Mouse (Mus musculus): ENCODE data around the gene Lyrm7. TPM values are rescaled to one million over a fixed set of nuclear protein-coding genes. Genes with fewer than 3 reads are reported as not detected.
A peak's percentile ranks its signal among the peaks of the same experiment; 100 is the strongest.

Gene Lyrm7
- polyA plus RNA-seq, 1 experiment from 2014 or later: 5.8 TPM

DNA sequence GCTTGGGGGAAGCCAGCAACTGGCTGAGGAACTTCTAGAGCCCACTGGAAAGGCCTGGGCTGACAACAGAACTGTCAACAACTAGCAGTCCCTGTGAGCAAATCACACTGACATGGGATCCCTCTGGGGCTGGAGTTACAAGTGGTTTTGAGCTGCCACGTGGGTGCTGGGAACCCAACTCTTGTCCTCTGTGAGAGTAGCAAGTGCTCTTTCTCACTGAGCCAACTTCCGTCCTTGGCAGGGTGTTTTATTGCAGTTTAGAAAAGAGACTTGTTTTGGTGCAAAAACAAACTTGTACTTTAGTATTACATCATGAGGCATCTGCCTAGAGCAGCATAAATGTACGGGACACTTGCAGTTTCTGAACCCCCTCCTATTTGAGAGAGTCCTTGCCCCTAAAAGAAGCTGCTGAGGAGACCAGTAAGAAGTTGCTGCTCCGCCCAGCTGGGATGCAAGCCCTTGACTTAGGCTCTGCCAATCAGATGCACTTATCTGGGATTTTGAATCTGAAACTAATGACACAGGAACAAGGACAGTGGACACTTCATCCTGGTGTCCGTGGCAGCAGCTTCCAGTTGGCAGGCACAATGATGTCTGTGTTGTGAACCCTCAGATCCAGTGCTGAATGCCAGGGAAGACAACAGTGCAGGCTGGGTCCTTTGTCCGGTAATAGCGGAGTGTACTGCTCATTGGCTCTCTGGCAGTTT lies 11.3 kb upstream of the Lyrm7 start:
- DNase-seq (ENCODE audit: low spot score, missing footprints): no peak
- no peaks in the 10 kb centered on the region for H3K9me3 ChIP-seq (ENCODE audit: control insufficient read depth, low read length)
- H3K36me3 ChIP-seq (ENCODE audit: control insufficient read depth, insufficient read depth, low read length): peaks cover 19% of the 10 kb centered on the region
- no peak overlapping the region for H3K9ac ChIP-seq (ENCODE audit: low read length)
- no peak overlapping the region for H3K4me3 ChIP-seq (ENCODE audit: low read depth, low read length)
- H3K27me3 ChIP-seq (ENCODE audit: control insufficient read depth, insufficient read depth, low read length): no peaks in the 10 kb centered on the region
- no peak overlapping the region for H3K27ac ChIP-seq (ENCODE audit: low read depth, low read length)
- no peak for ATAC-seq (ENCODE audit: low FRiP score)
- WGBS: 84% methylated on average over 7 of the region's 7 CpGs
- no peak overlapping the region for H3K4me2 ChIP-seq
- peaks cover 9% of the 10 kb centered on the region; the same call in 1 of the 2 replicates for H3K4me1 ChIP-seq (ENCODE audit: control insufficient read depth, insufficient read depth, low read length)

DNA sequence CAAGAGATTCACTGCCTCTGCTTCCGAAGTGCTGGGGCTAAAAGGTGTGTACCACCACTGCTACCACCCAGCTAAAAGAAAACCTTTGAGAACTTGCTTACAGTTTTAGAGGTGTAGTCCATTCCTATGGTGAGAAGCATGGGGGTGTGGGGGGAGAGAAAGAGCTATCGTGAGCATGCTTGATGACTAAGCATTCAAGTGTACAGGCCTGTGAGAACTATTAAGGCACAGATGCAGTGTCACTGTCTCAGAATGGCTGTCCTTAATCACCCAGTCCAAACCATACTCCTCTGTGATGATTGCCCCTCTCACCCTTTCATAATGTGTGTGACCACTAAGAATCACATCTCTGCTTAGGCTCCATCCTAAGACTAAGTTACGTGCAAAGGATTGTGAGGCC lies 8.6 kb upstream of the Lyrm7 start:
- Histone ChIP-seq H3K27me3 (ENCODE audit: control insufficient read depth, insufficient read depth, low read length) (no peaks in the 10 kb centered on the region), H3K4me3 (ENCODE audit: low read depth, low read length) (no peak overlapping the region), H3K4me2 (no peak overlapping the region), H3K9me3 (ENCODE audit: control insufficient read depth, low read length) (no peaks in the 10 kb centered on the region), H3K27ac (ENCODE audit: low read depth, low read length) (no peak overlapping the region), H3K9ac (ENCODE audit: low read length) (no peak overlapping the region), H3K36me3 (ENCODE audit: control insufficient read depth, insufficient read depth, low read length) (peaks cover 18% of the 10 kb centered on the region), H3K4me1 (ENCODE audit: control insufficient read depth, insufficient read depth, low read length) (peaks cover 11% of the 10 kb centered on the region; the same call in 1 of the 2 replicates)
- 90% methylated on average over 3 of the region's 3 CpGs for WGBS
- ATAC-seq (ENCODE audit: low FRiP score) (no peak), DNase-seq (ENCODE audit: low spot score, missing footprints) (peak; percentile 62)

DNA sequence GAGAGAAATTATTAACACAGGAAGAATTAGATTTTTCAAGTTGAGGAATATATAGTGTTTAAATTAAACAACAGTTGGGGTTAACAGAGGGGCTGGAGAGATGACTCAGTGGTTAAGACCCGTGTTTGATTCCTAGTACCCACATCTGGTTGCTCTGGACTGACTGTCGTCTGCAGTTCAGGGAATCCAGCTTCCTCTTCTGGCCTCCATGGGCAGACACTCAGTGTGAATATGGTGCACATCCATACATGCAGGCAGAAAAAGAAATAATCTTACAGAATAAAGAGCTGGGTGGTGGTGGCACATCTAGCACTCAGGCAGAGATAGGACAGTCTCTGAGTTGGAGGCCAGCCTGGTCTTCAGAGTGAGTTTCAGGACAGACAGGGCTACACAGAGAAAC lies 7.7 kb upstream of the Lyrm7 start:
- ATAC-seq (ENCODE audit: low FRiP score) (no peak), DNase-seq (ENCODE audit: low spot score, missing footprints) (peak; percentile 64)
- peaks cover 11% of the 10 kb centered on the region for H3K36me3 ChIP-seq (ENCODE audit: control insufficient read depth, insufficient read depth, low read length)
- no peaks in the 10 kb centered on the region for H3K9me3 ChIP-seq (ENCODE audit: control insufficient read depth, low read length)
- H3K4me2 ChIP-seq: no peak overlapping the region
- H3K4me1 ChIP-seq (ENCODE audit: control insufficient read depth, insufficient read depth, low read length): peaks cover 11% of the 10 kb centered on the region; the same call in 1 of the 2 replicates
- WGBS: 85% methylated on average over 2 of the region's 2 CpGs
- no peaks in the 10 kb centered on the region for H3K27me3 ChIP-seq (ENCODE audit: control insufficient read depth, insufficient read depth, low read length)
- no peak overlapping the region for H3K27ac ChIP-seq (ENCODE audit: low read depth, low read length)
- 0 out of 2 replicates have a peak overlapping the region, but pooled peaks have one; percentile 9 for H3K9ac ChIP-seq (ENCODE audit: low read length)
- H3K4me3 ChIP-seq (ENCODE audit: low read depth, low read length): no peak overlapping the region

DNA sequence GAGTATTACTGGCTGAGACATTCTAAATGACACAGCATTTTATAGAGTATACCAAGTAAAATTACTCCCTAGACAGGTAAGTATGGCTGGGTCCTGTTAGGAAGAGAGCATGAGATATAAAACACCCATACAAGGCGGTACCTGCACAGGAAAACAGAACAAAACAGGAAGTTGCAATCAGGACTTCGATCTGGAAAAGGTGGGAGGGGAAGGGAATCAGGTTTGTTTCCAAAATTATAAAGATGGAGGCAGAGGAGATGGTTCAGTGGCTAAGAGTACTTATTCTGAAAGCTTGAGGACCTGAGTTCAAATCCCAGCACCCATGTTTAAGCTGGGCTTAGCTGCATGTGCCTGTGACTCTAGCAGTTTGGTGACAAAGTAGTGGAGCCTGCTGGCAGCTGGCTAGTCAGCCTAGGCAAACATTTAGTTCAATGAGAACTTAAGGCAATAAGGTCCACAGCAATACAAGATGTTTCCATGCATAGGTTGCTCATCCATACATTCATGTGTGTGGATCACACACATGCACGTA lies 7.3 kb upstream of the Lyrm7 start:
- Histone ChIP-seq H3K27ac (ENCODE audit: low read depth, low read length) (no peak overlapping the region), H3K36me3 (ENCODE audit: control insufficient read depth, insufficient read depth, low read length) (peaks cover 9% of the 10 kb centered on the region), H3K4me2 (peak overlapping the region; percentile 43), H3K9ac (ENCODE audit: low read length) (no peak overlapping the region), H3K4me3 (ENCODE audit: low read depth, low read length) (no peak overlapping the region; the same call in 1 of the 2 replicates), H3K4me1 (ENCODE audit: control insufficient read depth, insufficient read depth, low read length) (peaks cover 11% of the 10 kb centered on the region; the same call in 1 of the 2 replicates), H3K27me3 (ENCODE audit: control insufficient read depth, insufficient read depth, low read length) (no peaks in the 10 kb centered on the region), H3K9me3 (ENCODE audit: control insufficient read depth, low read length) (no peaks in the 10 kb centered on the region)
- DNase-seq (ENCODE audit: low spot score, missing footprints) (peak; percentile 82), ATAC-seq (ENCODE audit: low FRiP score) (no peak)
- WGBS: 89% methylated on average over 3 of the region's 3 CpGs

DNA sequence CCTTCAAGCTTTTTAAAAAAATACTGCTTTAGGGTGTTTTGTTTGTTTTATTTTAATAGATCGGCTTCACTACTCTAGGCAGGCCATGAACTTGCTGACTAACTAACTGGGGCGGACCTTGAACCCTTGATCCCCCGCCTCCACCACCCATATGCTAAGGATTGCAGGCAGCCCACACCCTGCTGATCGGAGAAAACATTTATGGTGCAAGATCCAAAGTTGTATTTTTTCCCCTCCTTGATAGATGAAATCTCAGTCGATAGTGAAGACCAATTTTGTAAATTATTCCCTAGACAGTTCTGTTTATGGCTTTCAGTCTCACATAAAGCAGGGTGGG lies 6.3 kb upstream of the Lyrm7 start:
- Histone ChIP-seq H3K27ac (ENCODE audit: low read depth, low read length) (no peak overlapping the region; the same call in 1 of the 2 replicates), H3K27me3 (ENCODE audit: control insufficient read depth, insufficient read depth, low read length) (no peaks in the 10 kb centered on the region), H3K36me3 (ENCODE audit: control insufficient read depth, insufficient read depth, low read length) (peaks cover 7% of the 10 kb centered on the region), H3K4me1 (ENCODE audit: control insufficient read depth, insufficient read depth, low read length) (peaks cover 11% of the 10 kb centered on the region; the same call in 1 of the 2 replicates), H3K4me2 (peak overlapping the region; percentile 43), H3K9ac (ENCODE audit: low read length) (peak overlapping the region; percentile 99), H3K4me3 (ENCODE audit: low read depth, low read length) (peak overlapping the region; percentile 96), H3K9me3 (ENCODE audit: control insufficient read depth, low read length) (no peaks in the 10 kb centered on the region)
- 2% methylated on average over 5 of the region's 5 CpGs for WGBS
- DNase-seq (ENCODE audit: low spot score, missing footprints) (peak; percentile 96), ATAC-seq (ENCODE audit: low FRiP score) (peak; percentile 45)

DNA sequence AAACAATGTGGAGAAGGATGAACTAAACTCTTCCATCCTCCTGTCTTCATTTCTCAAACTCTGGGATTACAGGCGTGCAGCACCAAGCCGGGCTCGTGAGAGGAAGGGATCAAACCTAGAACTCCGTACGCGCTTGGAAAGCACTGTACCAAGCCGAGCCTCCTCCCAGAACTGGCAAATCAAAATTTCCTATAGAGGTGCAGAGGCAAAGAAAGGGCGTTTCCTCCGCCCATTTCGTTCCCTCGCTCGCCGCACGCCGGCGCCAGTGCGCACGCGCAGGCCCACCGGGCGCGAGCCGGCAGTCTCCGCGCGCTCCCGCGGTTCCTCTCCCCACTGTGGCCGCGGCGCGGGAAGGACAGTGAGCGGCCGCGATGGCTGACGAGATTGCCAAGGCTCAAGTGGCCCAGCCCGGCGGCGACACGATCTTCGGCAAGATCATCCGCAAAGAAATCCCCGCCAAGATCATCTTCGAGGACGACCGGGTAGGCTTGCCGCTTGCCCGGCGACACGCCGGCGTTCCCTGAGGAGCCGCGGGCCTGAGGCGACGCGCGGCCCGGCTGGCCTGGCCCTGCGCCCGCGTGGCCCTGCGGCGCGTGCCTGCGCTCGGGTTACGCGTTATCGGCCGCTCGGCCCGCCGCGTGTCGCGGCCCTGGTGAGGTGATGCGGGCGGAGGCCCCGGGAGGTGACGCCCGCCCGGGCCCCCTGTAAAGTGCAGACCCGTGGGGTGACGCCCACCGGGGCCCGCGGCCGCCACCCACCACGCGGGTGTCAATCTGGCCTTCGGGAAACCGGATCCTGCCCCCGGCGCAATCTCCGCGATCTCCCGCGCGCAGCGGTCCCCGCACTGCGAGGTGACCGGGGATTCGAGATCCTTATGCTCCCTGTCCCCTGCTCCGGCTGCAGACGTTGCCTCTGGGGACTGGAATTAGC lies 5.7 kb upstream of the Lyrm7 start, which contains the start of gene Hint1:
Gene Hint1 (plus strand): TSS at position 265 of the 930 bp plus-strand sequence.
- ATAC-seq (ENCODE audit: low FRiP score): peak; percentile 82
- Histone ChIP-seq H3K9ac (ENCODE audit: low read length) (peak within 1 kb of the TSS; percentile 99), H3K4me1 (ENCODE audit: control insufficient read depth, insufficient read depth, low read length) (peaks cover 11% of the 10 kb centered on the region; the same call in 1 of the 2 replicates), H3K9me3 (ENCODE audit: control insufficient read depth, low read length) (no peaks in the 10 kb centered on the region), H3K27ac (ENCODE audit: low read depth, low read length) (peak within 1 kb of the TSS; percentile 88), H3K4me3 (ENCODE audit: low read depth, low read length) (peak within 1 kb of the TSS; percentile 96), H3K27me3 (ENCODE audit: control insufficient read depth, insufficient read depth, low read length) (no peaks in the 10 kb centered on the region), H3K4me2 (peak within 1 kb of the TSS; percentile 43), H3K36me3 (ENCODE audit: control insufficient read depth, insufficient read depth, low read length) (peaks cover 2% of the 10 kb centered on the region)
- WGBS: under 1% methylated on average over 101 of the region's 107 CpGs
- DNase-seq (ENCODE audit: low spot score, missing footprints): peak; percentile 99

DNA sequence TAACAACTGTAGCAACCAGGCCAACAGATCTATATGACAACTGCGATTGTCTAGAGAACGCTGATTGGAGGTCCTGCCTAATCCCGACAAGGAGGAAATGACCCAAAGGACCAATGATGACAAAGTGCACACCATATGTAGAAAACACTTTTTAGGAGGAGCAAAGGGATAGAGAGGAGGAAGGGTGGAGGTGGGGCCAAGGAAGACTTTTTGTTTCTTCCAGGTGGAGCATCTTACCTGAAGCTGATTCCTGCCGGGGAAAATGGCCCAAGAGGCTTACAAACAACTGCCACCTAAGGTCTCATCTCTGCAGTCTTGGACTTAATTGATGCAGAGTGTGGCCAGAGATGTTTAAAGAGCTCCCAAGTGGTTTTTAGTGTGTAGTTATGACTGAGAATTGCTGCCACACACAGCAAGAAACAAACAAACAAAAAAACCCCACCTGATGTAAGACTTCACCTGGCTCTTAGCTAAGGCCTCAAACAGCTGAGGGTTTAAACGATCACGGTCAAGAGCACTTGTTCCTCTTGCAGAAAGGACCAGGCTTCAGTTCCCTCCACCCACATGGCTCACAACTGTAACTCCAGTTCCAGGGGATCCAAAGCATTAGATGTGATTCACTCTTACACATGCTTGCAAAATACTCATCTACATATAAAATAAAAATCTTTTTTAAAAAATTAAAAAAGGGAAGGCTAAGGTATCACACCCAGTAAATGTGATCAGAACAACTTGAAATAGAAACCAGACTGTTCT lies 4.8 kb upstream of the Lyrm7 start:
- peaks cover 14% of the 10 kb centered on the region; the same call in 1 of the 2 replicates for H3K4me1 ChIP-seq (ENCODE audit: control insufficient read depth, insufficient read depth, low read length)
- WGBS: 78% methylated on average over 6 of the region's 6 CpGs
- peak overlapping the region; percentile 99 for H3K9ac ChIP-seq (ENCODE audit: low read length)
- peak; percentile 78 for DNase-seq (ENCODE audit: low spot score, missing footprints)
- H3K27ac ChIP-seq (ENCODE audit: low read depth, low read length): peak overlapping the region; percentile 88
- ATAC-seq (ENCODE audit: low FRiP score): no peak
- H3K36me3 ChIP-seq (ENCODE audit: control insufficient read depth, insufficient read depth, low read length): no peaks in the 10 kb centered on the region
- peak overlapping the region; percentile 43 for H3K4me2 ChIP-seq
- no peaks in the 10 kb centered on the region for H3K27me3 ChIP-seq (ENCODE audit: control insufficient read depth, insufficient read depth, low read length)
- no peaks in the 10 kb centered on the region for H3K9me3 ChIP-seq (ENCODE audit: control insufficient read depth, low read length)
- peak overlapping the region; percentile 96 for H3K4me3 ChIP-seq (ENCODE audit: low read depth, low read length)

DNA sequence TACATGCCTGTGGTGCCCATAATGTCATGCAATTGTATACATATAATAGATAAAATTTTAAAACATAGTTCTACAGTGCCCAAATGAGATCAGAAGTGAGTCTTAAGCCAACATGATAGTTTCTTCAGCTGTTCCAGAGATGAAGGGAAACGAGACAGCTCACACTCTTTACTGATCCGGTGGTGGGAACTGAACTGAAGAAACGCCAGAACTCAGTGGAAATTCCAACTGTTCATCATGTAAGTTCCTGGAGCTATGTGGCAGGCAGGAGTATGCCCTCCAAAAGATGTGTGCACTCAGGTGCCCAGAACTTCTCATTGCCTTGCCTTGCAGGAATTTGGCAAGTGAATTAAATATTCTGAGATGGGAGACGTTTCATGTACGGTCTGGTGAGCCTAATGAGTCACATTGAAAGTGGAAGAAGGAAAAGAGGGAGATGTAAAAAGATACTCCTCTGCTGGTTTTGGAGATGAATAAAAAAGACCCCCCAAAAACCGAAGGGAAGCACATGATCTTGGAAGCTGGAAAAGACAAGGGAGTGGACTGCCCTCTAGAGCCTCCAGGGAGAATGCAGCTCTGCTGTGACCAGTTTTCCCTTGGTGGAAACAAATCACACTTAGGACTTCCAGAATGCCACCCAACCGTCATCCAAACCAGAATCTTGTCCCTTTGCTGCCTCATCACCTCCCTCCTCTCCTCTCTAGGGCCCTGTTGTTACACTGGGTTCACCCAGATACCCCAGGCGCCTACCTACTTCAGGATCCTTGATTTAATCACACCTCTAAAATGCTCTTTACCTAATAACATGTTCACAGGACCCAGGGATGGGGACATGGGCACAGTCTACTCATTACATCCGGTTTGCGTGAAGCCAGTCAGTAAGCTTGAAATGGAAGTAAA lies 2.2 kb upstream of the Lyrm7 start:
- peak; percentile 91 for DNase-seq (ENCODE audit: low spot score, missing footprints)
- H3K4me1 ChIP-seq (ENCODE audit: control insufficient read depth, insufficient read depth, low read length): peaks cover 13% of the 10 kb centered on the region; the same call in 1 of the 2 replicates
- 52% methylated on average over 10 of the region's 10 CpGs for WGBS
- H3K4me3 ChIP-seq (ENCODE audit: low read depth, low read length): no peak overlapping the region
- no peak overlapping the region for H3K27ac ChIP-seq (ENCODE audit: low read depth, low read length)
- no peak for ATAC-seq (ENCODE audit: low FRiP score)
- no peaks in the 10 kb centered on the region for H3K9me3 ChIP-seq (ENCODE audit: control insufficient read depth, low read length)
- no peaks in the 10 kb centered on the region for H3K36me3 ChIP-seq (ENCODE audit: control insufficient read depth, insufficient read depth, low read length)
- H3K4me2 ChIP-seq: no peak overlapping the region
- no peak overlapping the region for H3K9ac ChIP-seq (ENCODE audit: low read length)
- H3K27me3 ChIP-seq (ENCODE audit: control insufficient read depth, insufficient read depth, low read length): no peaks in the 10 kb centered on the region
